Mouse (Mus musculus): Measurements from ENCODE around the gene Grin2b. TPM values are rescaled to one million over a fixed set of nuclear protein-coding genes. Genes with fewer than 3 reads are reported as not detected.
"Not testable (repeated sequence)": the region's sequence is repeated elsewhere in the genome, so short reads cannot be mapped to it uniquely, and the experiment has no call there.

Gene Grin2b
- polyA plus RNA-seq, 1 experiment from 2014 or later, result 22.3 TPM

DNA sequence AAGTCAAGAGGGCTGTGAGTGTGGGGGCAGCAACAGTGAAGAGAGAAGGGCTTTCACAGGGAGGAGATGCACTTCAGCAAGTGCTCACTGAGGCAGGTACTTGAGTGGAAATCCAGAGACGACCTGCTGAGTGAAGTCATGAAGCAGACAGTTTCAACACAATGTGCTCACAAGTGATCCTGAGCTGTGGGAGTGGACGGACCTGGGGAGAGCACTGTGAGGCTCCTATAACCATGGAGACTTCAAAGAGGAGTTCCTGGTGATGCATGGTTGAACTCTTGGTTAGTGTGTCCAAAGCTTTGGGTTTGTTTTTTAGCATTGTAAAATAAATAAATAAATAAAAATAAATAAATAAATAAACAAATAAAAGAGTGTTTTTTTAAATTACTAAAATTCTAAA, 489.1 kb downstream of the Grin2b start:
- Histone ChIP-seq H3K27me3 (replicated peaks; ENCODE audit: control insufficient read depth, insufficient read depth, low read length) (no peaks in the 10 kb centered on the region), H3K27ac (ENCODE audit: low read depth, low read length) (no peak overlapping the region), H3K4me1 (ENCODE audit: control insufficient read depth, insufficient read depth, low read length) (no peaks in the 10 kb centered on the region), H3K4me2 (ENCODE audit: low read length) (no peak overlapping the region), H3K36me3 (ENCODE audit: control insufficient read depth, insufficient read depth, low read length) (no peaks in the 10 kb centered on the region), H3K4me3 (ENCODE audit: low read depth, low read length) (no peak overlapping the region), H3K9ac (ENCODE audit: low read length) (no peak overlapping the region), H3K9me3 (replicated peaks; ENCODE audit: control insufficient read depth, low read length) (no peaks in the 10 kb centered on the region)
- DNase-seq (ENCODE audit: low spot score) (no peak), ATAC-seq (no peak)
- WGBS, result 66% methylated on average over 2 of the region's 2 CpGs

DNA sequence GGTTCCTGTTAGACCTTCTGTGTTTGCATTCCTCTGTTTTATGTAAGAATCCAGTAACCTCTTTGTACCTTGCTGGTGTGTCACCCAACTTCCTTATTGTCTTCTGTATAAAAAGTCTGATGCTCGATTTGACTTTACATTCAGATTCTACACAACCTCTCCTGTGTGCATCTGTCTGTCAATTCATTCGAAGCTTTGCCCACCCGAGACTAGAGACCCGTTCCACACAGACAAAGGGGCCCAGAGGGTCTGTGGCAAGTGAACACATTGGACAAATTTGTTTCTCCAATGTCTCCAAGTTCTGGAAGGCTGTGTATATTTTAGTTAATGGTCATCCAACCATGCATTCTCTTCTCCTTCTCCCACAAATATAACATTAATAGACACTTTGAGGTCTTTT, 491.9 kb downstream of the Grin2b start:
- DNase-seq (ENCODE audit: low spot score); H3K27ac ChIP-seq (ENCODE audit: low read depth, low read length); H3K36me3 ChIP-seq (ENCODE audit: control insufficient read depth, insufficient read depth, low read length); ATAC-seq; H3K4me2 ChIP-seq (ENCODE audit: low read length); H3K4me1 ChIP-seq (ENCODE audit: control insufficient read depth, insufficient read depth, low read length); H3K4me3 ChIP-seq (ENCODE audit: low read depth, low read length); H3K9me3 ChIP-seq (replicated peaks; ENCODE audit: control insufficient read depth, low read length); H3K9ac ChIP-seq (ENCODE audit: low read length); H3K27me3 ChIP-seq (replicated peaks; ENCODE audit: control insufficient read depth, insufficient read depth, low read length): not testable (repeated sequence)
- 80% methylated on average over 4 of the region's 4 CpGs for WGBS

DNA sequence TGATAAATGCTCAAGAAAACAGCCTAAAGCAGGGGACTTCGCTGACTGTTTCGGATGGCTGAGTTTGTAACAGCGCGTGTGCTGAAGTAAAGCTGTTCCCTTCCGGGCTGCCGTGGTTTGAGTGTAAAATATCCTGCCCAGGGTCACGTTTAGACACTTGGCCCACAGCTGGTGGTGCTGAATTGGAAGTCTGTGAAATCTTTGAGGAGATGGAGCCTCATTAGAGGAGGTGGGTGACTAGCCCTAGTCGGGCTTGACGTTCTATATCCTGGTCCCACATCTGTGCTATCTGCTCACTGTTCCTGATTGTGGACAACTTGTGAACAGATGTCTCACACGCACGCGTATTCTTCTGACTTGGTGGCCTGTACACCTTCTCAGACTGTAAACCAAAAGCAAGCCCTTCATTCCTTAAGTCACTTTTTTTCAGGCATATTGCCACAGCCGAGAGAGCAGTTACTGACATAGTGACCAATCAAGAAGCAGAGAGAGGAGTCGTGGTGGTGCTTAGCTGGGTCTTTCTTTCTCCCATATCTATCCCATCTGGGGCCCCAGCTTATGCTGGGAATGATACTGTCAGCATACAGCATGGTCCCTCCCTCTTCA, 493.1 kb downstream of the Grin2b start:
- WGBS, result 85% methylated on average over 14 of the region's 14 CpGs
- Histone ChIP-seq H3K9ac (ENCODE audit: low read length) (no peak overlapping the region), H3K4me3 (ENCODE audit: low read depth, low read length) (no peak overlapping the region), H3K36me3 (ENCODE audit: control insufficient read depth, insufficient read depth, low read length) (no peaks in the 10 kb centered on the region), H3K9me3 (replicated peaks; ENCODE audit: control insufficient read depth, low read length) (no peaks in the 10 kb centered on the region), H3K27ac (ENCODE audit: low read depth, low read length) (no peak overlapping the region), H3K27me3 (replicated peaks; ENCODE audit: control insufficient read depth, insufficient read depth, low read length) (no peaks in the 10 kb centered on the region), H3K4me1 (ENCODE audit: control insufficient read depth, insufficient read depth, low read length) (no peaks in the 10 kb centered on the region), H3K4me2 (ENCODE audit: low read length) (no peak overlapping the region)
- ATAC-seq, result no peak
- no peak for DNase-seq (ENCODE audit: low spot score)

DNA sequence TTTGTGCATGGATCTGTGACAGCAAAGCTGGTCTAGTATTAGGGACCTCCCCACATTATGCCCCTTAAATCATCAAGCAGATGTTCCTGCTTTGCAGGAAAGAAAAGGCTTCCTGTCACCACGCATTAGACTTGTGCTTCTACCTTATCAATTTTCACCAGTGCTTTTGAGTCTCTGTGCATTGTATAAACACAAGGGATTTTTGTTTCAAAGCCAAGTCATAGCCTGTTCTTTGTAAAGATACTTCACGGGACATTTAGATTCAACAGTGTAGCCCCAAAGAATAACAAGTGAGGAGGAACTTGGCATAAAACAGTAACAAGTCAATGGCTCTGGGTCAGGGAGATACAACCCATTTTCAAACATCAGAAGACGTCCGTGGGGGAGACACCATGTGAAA, 498.9 kb downstream of the Grin2b start:
- 75% methylated on average over 4 of the region's 4 CpGs for WGBS

DNA sequence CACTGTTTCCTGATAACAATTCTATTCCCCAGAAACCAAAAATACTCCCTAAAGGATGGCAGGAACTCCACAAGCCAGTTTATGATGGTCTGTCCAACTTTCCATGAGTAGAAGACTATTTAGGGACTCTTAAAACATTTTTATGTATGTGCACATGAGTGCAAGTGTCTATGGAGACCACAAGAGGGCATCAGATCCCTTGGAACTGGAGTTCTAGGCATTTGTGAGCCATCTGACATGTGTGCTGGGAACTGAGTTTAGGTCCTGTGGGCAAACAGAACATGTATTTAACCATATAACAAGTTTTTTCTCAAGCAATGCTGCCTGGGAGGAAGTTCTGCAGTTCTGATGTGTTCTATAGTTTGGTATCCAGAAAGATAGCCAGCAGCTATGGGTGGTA, 501.3 kb downstream of the Grin2b start:
- Histone ChIP-seq H3K36me3 (ENCODE audit: control insufficient read depth, insufficient read depth, low read length) (no peaks in the 10 kb centered on the region), H3K4me2 (ENCODE audit: low read length) (no peak overlapping the region), H3K4me1 (ENCODE audit: control insufficient read depth, insufficient read depth, low read length) (no peaks in the 10 kb centered on the region), H3K27ac (ENCODE audit: low read depth, low read length) (no peak overlapping the region), H3K27me3 (replicated peaks; ENCODE audit: control insufficient read depth, insufficient read depth, low read length) (no peaks in the 10 kb centered on the region), H3K9me3 (replicated peaks; ENCODE audit: control insufficient read depth, low read length) (no peaks in the 10 kb centered on the region), H3K4me3 (ENCODE audit: low read depth, low read length) (no peak overlapping the region), H3K9ac (ENCODE audit: low read length) (no peak overlapping the region)
- ATAC-seq (no peak), DNase-seq (ENCODE audit: low spot score) (no peak)

More for the DNA sequence above, 498.9 kb downstream of the Grin2b start:
- H3K36me3 ChIP-seq (ENCODE audit: control insufficient read depth, insufficient read depth, low read length), result no peaks in the 10 kb centered on the region
- H3K4me2 ChIP-seq (ENCODE audit: low read length), result no peak overlapping the region
- no peak overlapping the region for H3K4me3 ChIP-seq (ENCODE audit: low read depth, low read length)
- no peaks in the 10 kb centered on the region for H3K27me3 ChIP-seq (replicated peaks; ENCODE audit: control insufficient read depth, insufficient read depth, low read length)
- no peak for ATAC-seq
- H3K9me3 ChIP-seq (replicated peaks; ENCODE audit: control insufficient read depth, low read length), result no peaks in the 10 kb centered on the region
- H3K27ac ChIP-seq (ENCODE audit: low read depth, low read length), result no peak overlapping the region
- H3K4me1 ChIP-seq (ENCODE audit: control insufficient read depth, insufficient read depth, low read length), result no peaks in the 10 kb centered on the region
- no peak overlapping the region for H3K9ac ChIP-seq (ENCODE audit: low read length)
- no peak for DNase-seq (ENCODE audit: low spot score)

Small RNA genes lying within 50 kb of the gene (microRNA-seq; reads per million reads assigned to microRNA genes)
- not detected for gene Gm22892

Other genes with a start within 250 kb of the Grin2b start
- gene Gm8994, start 154.0 kb upstream of the Grin2b start, polyA plus RNA-seq (2014; fragmentation: Nextera tagmentation; extraction: Ambion mirVana), result not detected in 2 replicates
- gene E330021D16Rik, start 242.1 kb upstream of the Grin2b start, polyA plus RNA-seq (2014; fragmentation: Nextera tagmentation; extraction: Ambion mirVana), result not detected in 2 replicates

Measured in forebrain, embryonic 14.5 days (tissue).